Mouse (Mus musculus) limb, embryonic 14.5 days (tissue): ENCODE measurements around the gene Bcr. TPM values are rescaled to one million over a fixed set of nuclear protein-coding genes. Genes with fewer than 3 reads are reported as not detected.

Source experiments
- ATAC-seq: fragments of 200-750 bp; cut with Nextera tagmentation; 2 replicates; pipeline ENCODE4 v1.8.0; 2017; ENCODE audit warnings: low read depth, moderate number of reproducible peaks, moderate TSS enrichment; ENCODE audit not compliant: low FRiP score
- DNase-seq: peaks from one replicate; pipeline ENCODE4 v3.0.0-alpha.2; 2015; ENCODE audit warnings: low spot score
- H3K27ac ChIP-seq: fragments of 300-500 bp; sonication (generic); replicated peaks from 2 replicates; pipeline ENCODE4 v1.5.1; 2014; ENCODE audit warnings: low read depth, mild to moderate bottlenecking, low read length, moderate library complexity, mixed read lengths
- H3K27me3 ChIP-seq: fragments of 300-500 bp; sonication (generic); 2 replicates; pipeline ENCODE4 v1.6.1; 2014; ENCODE audit warnings: low read length, mixed read lengths; ENCODE audit not compliant: control insufficient read depth, insufficient read depth
- H3K36me3 ChIP-seq: fragments of 300-500 bp; sonication (generic); 2 replicates; pipeline ENCODE4 v1.6.1; 2014; ENCODE audit warnings: mild to moderate bottlenecking, low read length, moderate library complexity, mixed read lengths; ENCODE audit not compliant: control insufficient read depth, insufficient read depth
- H3K4me1 ChIP-seq: fragments of 300-500 bp; sonication (generic); 2 replicates; pipeline ENCODE4 v1.6.1; 2014; ENCODE audit warnings: antibody characterized with exemption, low read length, mixed read lengths; ENCODE audit not compliant: control insufficient read depth, insufficient read depth
- H3K4me2 ChIP-seq: fragments of 300-500 bp; sonication (generic); replicated peaks from 2 replicates; pipeline ENCODE4 v1.6.1; 2014; ENCODE audit warnings: low read depth, mild to moderate bottlenecking, low read length, moderate library complexity; ENCODE audit not compliant: severe bottlenecking
- H3K4me3 ChIP-seq: fragments of 300-500 bp; sonication (generic); replicated peaks from 2 replicates; pipeline ENCODE4 v1.5.1; 2014; ENCODE audit warnings: low read length
- H3K9ac ChIP-seq: fragments of 300-500 bp; sonication (generic); 2 replicates; pipeline ENCODE4 v1.6.1; 2014; ENCODE audit warnings: mild to moderate bottlenecking, low read depth, low read length, moderate library complexity; ENCODE audit not compliant: severe bottlenecking
- H3K9me3 ChIP-seq: fragments of 300-500 bp; sonication (generic); 2 replicates; pipeline ENCODE4 v1.6.1; 2016; ENCODE audit warnings: low read length; ENCODE audit not compliant: control insufficient read depth
- POLR2A ChIP-seq: fragments of 200-500 bp; IDR thresholded peaks from 2 replicates; pipeline ENCODE4 v1.8.0; 2012; ENCODE audit warnings: inconsistent platforms, mild to moderate bottlenecking, moderate library complexity, borderline replicate concordance; ENCODE audit not compliant: insufficient read depth, insufficient read length; ENCODE audit errors: extremely low read depth
- WGBS: fragments of 180-500 bp; shearing (Covaris S2); extraction: QIAGEN DNeasy Blood & Tissue Kit; methylation state at CpG from one replicate; pipeline ENCODE4 v1.1.7; 2014; 5-methylcytosine and 5-hydroxymethylcytosine counted together
- polyA plus RNA-seq, 2 experiments: library from polyadenylated mRNA; depleted of rRNA in 1 of 2; stranded (reverse) in 1 of 2; unstranded in 1 of 2; fragments of >200 nt; fragmentation: Nextera tagmentation in 1 of 2; extraction: Ambion mirVana in 1 of 2; gene quantifications; 2 replicates each; pipeline versions ENCODE4 v1.2.1 to v1.2.3; 2012 to 2014

Bcr gene
- polyA plus RNA-seq, 2 experiments, result 10.0 to 26.8 TPM

DNA sequence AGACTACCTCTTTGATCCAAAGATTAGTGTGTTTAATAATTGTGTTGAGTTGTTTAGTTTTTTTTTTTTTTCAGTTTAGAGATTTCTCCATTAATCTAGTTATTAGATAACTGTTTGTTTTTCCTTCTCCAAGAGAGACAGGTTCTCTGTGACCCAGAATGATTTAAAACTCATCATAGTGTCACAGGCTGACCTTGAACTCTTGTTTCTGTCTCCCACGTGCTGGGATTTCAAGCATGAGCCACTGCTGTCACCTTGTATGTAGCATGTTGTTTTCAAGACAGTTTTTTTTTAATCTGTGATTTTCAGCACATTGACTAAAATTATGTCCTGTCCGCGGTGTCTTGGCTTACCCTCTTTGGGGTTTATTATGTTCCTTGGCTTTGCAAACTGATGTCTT lies 47.7 kb downstream of the Bcr start:
- no peak for TF ChIP-seq POLR2A
- WGBS, result 77% methylated on average over 3 of the region's 3 CpGs
- Histone ChIP-seq H3K4me3 (no peak overlapping the region), H3K4me1 (peaks cover 48% of the 10 kb centered on the region), H3K9me3 (no peaks in the 10 kb centered on the region), H3K36me3 (no peaks in the 10 kb centered on the region), H3K4me2 (no peak overlapping the region), H3K27me3 (no peaks in the 10 kb centered on the region), H3K9ac (no peak overlapping the region), H3K27ac (no peak overlapping the region)
- DNase-seq (no peak), ATAC-seq (no peak)

- no peak overlapping the region for H3K4me3 ChIP-seq
- H3K4me2 ChIP-seq, result no peak overlapping the region
- WGBS, result 41% methylated on average over 11 of the region's 11 CpGs
- TF ChIP-seq POLR2A, result no peak
- H3K27ac ChIP-seq, result peak overlapping the region; percentile 34; the same call in 1 of the 2 replicates
- ATAC-seq, result peak; percentile 48; the same call in 1 of the 2 replicates
- no peaks in the 10 kb centered on the region for H3K27me3 ChIP-seq
- peaks cover 31% of the 10 kb centered on the region for H3K4me1 ChIP-seq
- no peaks in the 10 kb centered on the region for H3K9me3 ChIP-seq
- H3K9ac ChIP-seq, result no peak overlapping the region
- DNase-seq, result peak; percentile 40
- no peaks in the 10 kb centered on the region for H3K36me3 ChIP-seq
Observed at GRCm38 (mm10) chr10:75111446-75112201, 51.2 kb downstream of the Bcr start.

DNA sequence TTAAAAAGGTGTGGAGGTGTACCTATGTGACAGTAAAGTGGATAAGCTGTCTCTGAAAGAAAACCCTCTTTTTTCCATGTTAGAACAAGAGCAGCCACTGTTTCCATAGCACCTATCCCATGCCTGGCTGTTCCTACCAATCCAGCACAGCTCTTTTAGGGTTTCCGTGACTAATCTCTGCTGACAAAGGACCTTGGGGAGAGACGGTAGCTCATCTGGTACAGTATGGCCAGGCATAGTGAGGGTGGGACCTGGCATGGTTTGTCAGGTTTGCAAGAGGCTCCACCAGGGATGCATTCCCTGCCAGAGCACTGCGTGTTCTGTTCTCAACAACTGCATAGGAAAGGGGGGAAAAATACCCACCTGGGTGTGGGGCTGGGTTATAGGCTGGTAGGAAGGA lies 52.0 kb downstream of the Bcr start:
- WGBS, result 63% methylated on average over 3 of the region's 3 CpGs
- Histone ChIP-seq H3K4me1 (peaks cover 36% of the 10 kb centered on the region), H3K4me2 (no peak overlapping the region), H3K27me3 (no peaks in the 10 kb centered on the region), H3K9ac (no peak overlapping the region), H3K9me3 (no peaks in the 10 kb centered on the region), H3K4me3 (no peak overlapping the region), H3K36me3 (no peaks in the 10 kb centered on the region), H3K27ac (0 out of 2 replicates have a peak overlapping the region, but pooled peaks have one; percentile 19)
- ATAC-seq (no peak), DNase-seq (no peak)
- TF ChIP-seq POLR2A, result no peak

- Histone ChIP-seq H3K4me2 (no peak overlapping the region), H3K4me3 (no peak overlapping the region), H3K27me3 (no peaks in the 10 kb centered on the region), H3K36me3 (no peaks in the 10 kb centered on the region), H3K4me1 (peaks cover 41% of the 10 kb centered on the region), H3K27ac (no peak overlapping the region), H3K9ac (no peak overlapping the region), H3K9me3 (no peaks in the 10 kb centered on the region)
- ATAC-seq (no peak), DNase-seq (no peak)
- TF ChIP-seq POLR2A, result no peak
- 86% methylated on average over 9 of the region's 9 CpGs for WGBS
Observed at GRCm38 (mm10) chr10:75113620-75114019, 53.2 kb downstream of the Bcr start.

DNA sequence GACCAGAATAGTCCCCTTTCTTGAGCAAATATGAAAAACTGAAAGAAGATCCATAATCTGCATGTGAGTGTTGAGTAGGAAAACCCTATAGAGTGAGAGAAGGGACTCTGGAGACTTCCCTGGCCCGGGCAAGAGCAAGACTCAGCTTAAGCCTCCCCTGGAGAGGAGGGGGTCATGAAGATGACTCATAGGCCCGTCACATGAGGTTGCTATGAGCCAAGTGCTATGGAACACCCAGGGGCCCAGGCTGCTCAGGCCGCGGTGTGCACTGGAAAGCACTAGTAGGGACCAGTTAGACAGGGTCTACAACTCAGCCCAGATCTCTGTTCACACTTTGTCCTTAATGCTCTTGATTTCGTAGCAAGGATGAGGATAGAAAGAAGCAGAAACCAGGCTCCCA lies 54.8 kb downstream of the Bcr start:
- H3K36me3 ChIP-seq, result no peaks in the 10 kb centered on the region
- H3K27me3 ChIP-seq, result no peaks in the 10 kb centered on the region
- no peaks in the 10 kb centered on the region for H3K9me3 ChIP-seq
- peaks cover 49% of the 10 kb centered on the region for H3K4me1 ChIP-seq
- 75% methylated on average over 5 of the region's 5 CpGs for WGBS
- H3K4me3 ChIP-seq, result no peak overlapping the region
- H3K9ac ChIP-seq, result no peak overlapping the region
- TF ChIP-seq POLR2A, result no peak
- no peak overlapping the region for H3K4me2 ChIP-seq
- H3K27ac ChIP-seq, result no peak overlapping the region; the same call in 1 of the 2 replicates
- ATAC-seq, result no peak
- DNase-seq, result no peak
